Mouse (Mus musculus) frontal cortex, postnatal 10 days (tissue): Measurements from ENCODE around the gene Gcm1.

Source experiments
- DNase-seq, 2 experiments: peaks; one replicate each; pipeline ENCODE4 v3.0.0; 2022; ENCODE audit warnings: low spot score in 2 of 2, mixed read lengths in 1 of 2

Gcm1 gene

GRCm38 (mm10) chr9:78100956-78101355, 49.2 kb downstream of the Gcm1 start:
- no peak for DNase-seq

DNA sequence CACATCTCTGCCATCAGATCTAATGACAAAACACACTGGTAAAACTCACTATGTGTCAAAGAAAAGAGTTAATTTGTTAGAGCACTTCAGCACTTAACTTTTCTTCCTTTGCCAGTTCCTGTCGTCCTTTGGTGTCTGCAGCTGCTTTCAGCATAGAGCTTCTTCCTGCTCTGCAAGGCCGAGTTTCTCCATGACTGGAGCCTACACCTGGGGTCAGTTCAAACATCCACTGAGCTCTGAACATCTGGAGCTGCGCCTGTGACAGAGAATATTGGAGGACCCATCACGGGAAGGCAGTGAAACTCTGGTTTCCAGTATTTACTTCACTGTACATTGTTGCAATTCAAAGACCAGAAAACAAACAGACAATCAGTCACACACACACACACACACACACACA, 49.7 kb downstream of the Gcm1 start:
- DNase-seq: no peak

GRCm38 (mm10) chr9:78103965-78104560, 52.3 kb downstream of the Gcm1 start:
- DNase-seq: no peak

- DNase-seq: no peak
Observed at GRCm38 (mm10) chr9:78104973-78105372, 53.2 kb downstream of the Gcm1 start.

- DNase-seq: no peak
Observed at GRCm38 (mm10) chr9:78105501-78105932, 53.8 kb downstream of the Gcm1 start.

DNA sequence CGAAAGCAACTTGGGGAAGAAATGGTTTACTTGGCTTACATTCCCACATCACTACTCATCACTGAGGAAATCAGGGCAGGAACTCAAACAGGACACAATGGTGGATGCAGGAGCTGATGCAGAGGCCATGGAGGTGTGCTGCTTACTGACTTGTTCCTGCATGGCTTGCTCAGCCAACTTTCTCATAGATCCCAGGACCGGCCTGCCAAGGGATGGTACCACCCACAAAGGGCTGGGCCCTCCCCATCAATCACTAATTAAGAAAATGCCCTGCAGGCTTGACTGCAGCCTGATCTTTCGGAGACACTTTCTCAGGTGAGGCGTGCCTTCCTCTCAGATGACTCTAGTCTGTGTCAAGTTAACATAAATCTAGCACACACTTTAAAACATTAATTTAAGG, 55.1 kb downstream of the Gcm1 start:
- no peak for DNase-seq

- DNase-seq: no peak
Observed at GRCm38 (mm10) chr9:78107582-78107911, 55.8 kb downstream of the Gcm1 start.

- peak; percentile 72 to 81 for DNase-seq
Observed at GRCm38 (mm10) chr9:78107912-78108795, 56.4 kb downstream of the Gcm1 start.

DNA sequence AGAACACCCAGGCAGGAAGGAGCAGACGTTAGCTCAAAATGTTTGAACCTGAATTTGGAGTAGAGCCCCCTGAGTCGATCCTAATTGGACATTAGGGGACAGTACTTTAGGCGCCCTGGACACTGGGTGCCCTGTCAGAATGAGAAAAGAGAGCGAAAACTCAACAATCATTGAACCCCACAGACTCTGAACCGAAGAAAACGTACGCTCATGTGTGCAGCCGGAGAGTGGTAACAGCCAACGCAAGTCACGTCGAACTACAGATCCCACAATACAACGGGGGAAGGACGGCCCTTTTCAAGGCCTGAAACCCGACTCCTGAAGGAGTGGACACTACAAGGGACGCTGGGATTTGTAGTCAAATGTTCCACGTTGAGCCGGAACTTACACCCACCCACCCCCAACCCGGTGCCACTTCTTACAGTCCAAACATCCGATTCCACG, 57.1 kb downstream of the Gcm1 start, which contains the start of the genes Fbxo9 and Ick:
Fbxo9 (minus strand) TSS at position 270 of the 444 bp plus-strand sequence.
Ick (plus strand) TSS at position 397 of the 444 bp plus-strand sequence.
- peak; percentile 84 to 86 for DNase-seq

DNA sequence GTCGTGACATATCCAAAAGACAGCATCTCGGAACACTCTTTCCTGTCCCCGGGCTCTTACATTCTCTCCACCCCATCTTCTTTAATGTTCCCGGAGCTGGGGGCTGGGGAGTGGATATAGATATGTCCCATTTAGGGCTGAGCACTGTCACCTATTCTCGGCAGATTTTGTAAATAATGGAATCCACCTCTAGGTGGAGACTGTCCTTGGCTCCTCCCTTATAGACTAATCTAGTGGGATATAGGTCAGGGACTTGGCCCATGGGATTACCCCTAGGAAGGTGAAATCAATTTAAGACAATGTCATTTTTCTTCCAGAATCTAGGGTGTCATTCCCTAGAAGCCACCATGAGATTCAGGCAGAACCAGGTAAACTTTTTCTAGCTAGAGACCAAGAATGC, 57.9 kb downstream of the Gcm1 start:
- no peak for DNase-seq

DNA sequence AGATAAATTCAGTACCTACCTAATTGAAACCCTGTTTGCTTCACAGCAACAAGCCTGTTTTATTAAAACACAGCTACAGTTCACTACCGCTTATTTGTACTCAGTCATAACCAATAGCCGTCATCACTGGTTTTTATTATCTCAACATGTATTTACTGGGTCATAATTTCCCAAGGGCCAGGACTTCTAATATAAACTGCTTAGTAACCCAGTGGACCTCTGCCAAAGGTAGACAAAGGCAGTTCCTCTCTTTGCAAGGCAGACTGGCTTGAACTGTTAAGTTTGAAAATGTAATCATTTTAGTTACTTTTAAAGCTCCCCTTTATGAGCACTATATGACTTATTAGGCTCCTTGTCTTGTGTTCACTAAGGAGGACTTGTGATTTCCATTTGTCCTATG, 59.7 kb downstream of the Gcm1 start:
- no peak for DNase-seq

GRCm38 (mm10) chr9:78112770-78113537, 61.2 kb downstream of the Gcm1 start:
- peak; percentile 82 to 90 for DNase-seq

DNA sequence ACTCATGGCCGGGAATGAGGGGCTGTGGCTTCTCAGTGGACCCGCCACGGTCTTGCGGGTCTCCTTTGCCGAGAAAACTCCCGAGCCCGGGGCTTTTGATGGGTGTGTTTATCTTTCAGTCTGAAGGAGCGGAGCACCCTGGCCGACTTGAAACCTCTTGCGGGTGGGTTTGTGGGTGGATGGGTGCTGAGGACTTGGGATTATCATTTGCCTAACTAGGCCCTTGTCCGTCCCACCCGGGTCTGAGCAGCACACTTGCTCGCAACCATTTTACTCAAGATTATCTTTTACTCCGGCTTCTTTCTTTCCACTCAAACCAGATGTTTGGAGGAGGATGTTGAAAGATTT, 61.8 kb downstream of the Gcm1 start:
- DNase-seq: no peak
